Mouse (Mus musculus) intestine, postnatal 0 days (tissue): Measurements from ENCODE around the gene Tmem212. TPM values are rescaled to one million over a fixed set of nuclear protein-coding genes. Genes with fewer than 3 reads are reported as not detected.

ENCODE experiments used
- ATAC-seq: fragments of 200-750 bp; cut with Nextera tagmentation; 2 replicates; pipeline ENCODE4 v1.8.0; 2017; ENCODE audit warnings: mild to moderate bottlenecking, moderate TSS enrichment, moderate library complexity
- H3K27ac ChIP-seq: fragments of 300-500 bp; sonication (generic); 2 replicates; pipeline ENCODE4 v1.5.1; 2014; ENCODE audit warnings: mild to moderate bottlenecking, low read depth, low read length, moderate library complexity
- H3K27me3 ChIP-seq: fragments of 300-500 bp; sonication (generic); replicated peaks from 2 replicates; pipeline ENCODE4 v1.6.1; 2014; ENCODE audit warnings: low read length, mixed read lengths; ENCODE audit not compliant: control insufficient read depth, insufficient read depth
- H3K36me3 ChIP-seq: fragments of 300-500 bp; sonication (generic); 2 replicates; pipeline ENCODE4 v1.6.1; 2014; ENCODE audit warnings: mild to moderate bottlenecking, moderate library complexity; ENCODE audit not compliant: control insufficient read depth, insufficient read depth
- H3K4me1 ChIP-seq: fragments of 300-500 bp; sonication (generic); replicated peaks from 2 replicates; pipeline ENCODE4 v1.6.1; 2014; ENCODE audit warnings: antibody characterized with exemption, low read length, mixed read lengths; ENCODE audit not compliant: control insufficient read depth, insufficient read depth
- H3K4me2 ChIP-seq: fragments of 300-500 bp; sonication (generic); replicated peaks from 2 replicates; pipeline ENCODE4 v1.6.1; 2014; ENCODE audit warnings: low read depth, mild to moderate bottlenecking, moderate library complexity
- H3K4me3 ChIP-seq: fragments of 300-500 bp; sonication (generic); 2 replicates; pipeline ENCODE4 v1.5.1; 2014; ENCODE audit warnings: low read depth, low read length
- H3K9ac ChIP-seq: fragments of 300-500 bp; sonication (generic); 2 replicates; pipeline ENCODE4 v1.6.1; 2014; ENCODE audit warnings: mild to moderate bottlenecking, low read depth, low read length
- H3K9me3 ChIP-seq: fragments of 300-500 bp; sonication (generic); 2 replicates; pipeline ENCODE4 v1.6.1; 2016; ENCODE audit warnings: mixed run types; ENCODE audit not compliant: control insufficient read depth
- CTCF ChIP-seq: sonication (generic); IDR thresholded peaks from 2 replicates; pipeline ENCODE4 v1.5.1; 2016; ENCODE audit warnings: low read depth, mild to moderate bottlenecking, control low read depth, antibody characterized with exemption, moderate library complexity
- WGBS: fragments of 180-500 bp; shearing (Covaris S2); extraction: QIAGEN DNeasy Blood & Tissue Kit; methylation state at CpG from one replicate; pipeline ENCODE4 v1.1.7; 2014; 5-methylcytosine and 5-hydroxymethylcytosine counted together
- polyA plus RNA-seq: library from polyadenylated mRNA; unstranded; fragments of >200 nt; fragmentation: Nextera tagmentation; extraction: Ambion mirVana; gene quantifications from 2 replicates; pipeline ENCODE4 v1.2.1, GENCODE M21; 2015

Gene Tmem212
- polyA plus RNA-seq, 1 experiment from 2014 or later: 0.29 TPM

DNA sequence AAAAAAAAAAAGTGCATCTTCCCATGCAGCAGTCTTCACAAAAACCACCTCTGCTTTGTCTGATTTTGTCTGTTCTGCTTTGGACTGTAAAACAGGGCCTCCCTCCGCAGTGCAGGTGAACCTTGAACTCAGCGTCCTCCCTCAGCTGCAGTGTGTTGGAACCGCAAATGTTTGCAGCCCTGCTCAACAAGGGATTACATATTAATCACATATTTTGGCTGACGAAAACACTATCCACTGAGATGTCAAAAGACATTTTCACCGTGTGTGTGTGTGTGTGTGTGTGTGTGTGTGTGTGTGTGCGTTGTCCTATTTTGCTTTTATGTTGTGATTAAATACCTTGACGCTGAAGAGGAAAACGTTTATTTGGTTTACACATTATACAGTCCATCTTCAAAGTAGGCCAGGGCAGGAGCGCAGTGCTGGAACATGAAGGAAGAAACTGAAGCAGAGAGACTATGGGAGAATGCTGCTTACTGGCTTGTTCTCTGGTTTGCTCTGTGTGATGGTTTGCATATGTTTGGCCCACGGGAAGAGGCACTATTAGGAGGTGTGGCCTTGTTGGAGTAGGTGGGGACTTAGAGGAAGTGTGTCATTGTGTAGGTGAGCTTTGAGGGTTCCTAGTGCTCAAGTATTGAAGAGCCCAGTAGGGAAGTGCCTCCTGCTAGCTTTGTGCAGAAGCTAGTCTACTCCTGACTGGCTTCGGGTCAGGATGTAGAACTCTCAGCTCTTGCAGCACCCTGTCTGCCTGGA lies 25.3 kb upstream of the Tmem212 start:
- TF ChIP-seq CTCF: no peak
- Histone ChIP-seq H3K9me3 (0 out of 2 replicates have a peak, but pooled peaks cover 3% of the 10 kb centered on the region), H3K4me1 (no peaks in the 10 kb centered on the region), H3K4me2 (no peak overlapping the region), H3K27ac (no peak overlapping the region), H3K27me3 (no peaks in the 10 kb centered on the region), H3K9ac (no peak overlapping the region), H3K4me3 (no peak overlapping the region), H3K36me3 (no peaks in the 10 kb centered on the region)
- no peak for ATAC-seq
- WGBS: 71% methylated on average over 11 of the region's 11 CpGs

DNA sequence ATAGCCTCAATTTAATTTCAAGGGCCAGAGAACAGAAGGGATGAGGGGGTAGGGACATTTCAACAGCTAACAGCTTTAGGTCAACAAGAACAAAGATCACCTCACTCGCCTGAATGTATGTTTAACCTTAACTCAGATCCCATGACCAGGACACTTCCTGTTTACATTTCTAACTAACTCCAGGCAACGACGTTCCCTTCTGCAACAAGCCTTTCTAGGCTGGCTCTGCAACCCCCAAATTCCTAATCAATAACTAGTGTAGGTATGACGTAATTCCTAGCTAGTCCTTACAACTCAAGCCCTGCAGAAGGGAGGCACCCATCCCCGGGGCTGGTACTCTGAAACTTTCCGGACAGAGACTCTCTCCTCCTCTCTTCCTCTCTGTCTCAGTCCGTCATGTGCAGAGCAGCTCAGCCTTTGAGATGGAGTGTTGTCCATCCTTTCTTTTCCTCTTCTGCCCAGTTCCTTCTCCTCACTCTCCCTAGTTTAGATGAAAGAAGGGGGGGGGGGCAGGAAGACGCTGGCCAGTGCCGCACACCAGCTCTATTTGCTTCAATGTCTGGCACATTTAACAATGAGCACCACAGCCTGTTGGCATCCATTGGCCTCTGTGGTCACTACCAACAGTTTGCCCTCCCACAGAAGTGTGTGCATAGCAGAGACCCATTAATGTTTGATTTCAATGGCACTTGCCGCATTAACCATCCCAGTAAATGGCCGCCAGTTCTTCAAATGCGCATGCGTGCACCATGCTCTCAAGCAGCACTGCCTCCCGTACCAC lies 22.7 kb upstream of the Tmem212 start:
- 0 out of 2 replicates have a peak, but pooled peaks cover 3% of the 10 kb centered on the region for H3K9me3 ChIP-seq
- H3K4me2 ChIP-seq: no peak overlapping the region
- 75% methylated on average over 14 of the region's 14 CpGs for WGBS
- no peaks in the 10 kb centered on the region for H3K4me1 ChIP-seq
- H3K4me3 ChIP-seq: no peak overlapping the region
- no peak overlapping the region for H3K9ac ChIP-seq
- no peak for ATAC-seq
- no peak for TF ChIP-seq CTCF
- H3K36me3 ChIP-seq: no peaks in the 10 kb centered on the region
- H3K27ac ChIP-seq: no peak overlapping the region
- no peaks in the 10 kb centered on the region for H3K27me3 ChIP-seq

- TF ChIP-seq CTCF: no peak
- no peak overlapping the region for H3K4me3 ChIP-seq
- H3K36me3 ChIP-seq: no peaks in the 10 kb centered on the region
- no peak overlapping the region for H3K4me2 ChIP-seq
- no peak overlapping the region for H3K9ac ChIP-seq
- ATAC-seq: no peak
- 0 out of 2 replicates have a peak, but pooled peaks cover 3% of the 10 kb centered on the region for H3K9me3 ChIP-seq
- no peaks in the 10 kb centered on the region for H3K4me1 ChIP-seq
- H3K27ac ChIP-seq: no peak overlapping the region
- H3K27me3 ChIP-seq: no peaks in the 10 kb centered on the region
- 85% methylated on average over 3 of the region's 3 CpGs for WGBS
Measured at GRCm38 (mm10) chr3:27909016-27909415, 12.8 kb upstream of the Tmem212 start.

- Histone ChIP-seq H3K4me2 (no peak overlapping the region), H3K4me3 (no peak overlapping the region), H3K36me3 (no peaks in the 10 kb centered on the region), H3K9ac (no peak overlapping the region), H3K27me3 (no peaks in the 10 kb centered on the region), H3K27ac (no peak overlapping the region), H3K4me1 (no peaks in the 10 kb centered on the region), H3K9me3 (0 out of 2 replicates have a peak, but pooled peaks cover 3% of the 10 kb centered on the region)
- TF ChIP-seq CTCF: no peak
- WGBS: 65% methylated on average over 2 of the region's 2 CpGs
- no peak for ATAC-seq
Measured at GRCm38 (mm10) chr3:27908316-27908715, 12.1 kb upstream of the Tmem212 start.

- H3K27ac ChIP-seq: no peak overlapping the region
- no peaks in the 10 kb centered on the region for H3K27me3 ChIP-seq
- H3K36me3 ChIP-seq: no peaks in the 10 kb centered on the region
- ATAC-seq: no peak
- no peak for TF ChIP-seq CTCF
- no peak overlapping the region for H3K4me2 ChIP-seq
- no peaks in the 10 kb centered on the region for H3K4me1 ChIP-seq
- H3K4me3 ChIP-seq: no peak overlapping the region
- no peak overlapping the region for H3K9ac ChIP-seq
- H3K9me3 ChIP-seq: 0 out of 2 replicates have a peak, but pooled peaks cover 3% of the 10 kb centered on the region
- WGBS: 66% methylated on average over 2 of the region's 2 CpGs
Measured at GRCm38 (mm10) chr3:27907301-27907700, 11.1 kb upstream of the Tmem212 start.

DNA sequence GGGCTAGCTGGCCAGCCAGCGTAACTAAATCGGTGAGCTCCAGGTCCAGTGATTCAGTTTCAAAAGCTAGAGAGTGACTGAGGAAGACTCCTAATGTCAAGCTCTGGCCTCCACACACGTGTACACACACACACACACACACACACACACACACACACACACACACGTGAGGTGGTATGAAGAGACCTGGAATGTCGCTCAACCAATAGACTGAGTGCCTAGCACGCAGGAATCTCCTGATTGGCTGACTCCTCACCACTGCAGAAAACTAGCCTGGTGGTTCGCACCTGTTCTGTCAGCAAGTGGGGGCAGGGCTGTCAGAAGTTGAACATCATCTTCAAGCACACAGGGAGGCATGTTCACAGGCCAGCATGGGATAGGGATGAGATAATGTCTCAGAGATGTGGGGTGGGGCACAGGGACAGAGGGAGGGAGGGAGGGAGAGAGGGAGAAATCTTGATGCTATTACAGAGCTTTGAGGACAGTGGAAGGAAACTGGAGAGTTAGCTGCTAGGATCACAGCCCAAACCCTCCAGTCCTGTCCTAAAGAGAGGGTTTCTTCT lies 10.6 kb upstream of the Tmem212 start:
- Histone ChIP-seq H3K36me3 (no peaks in the 10 kb centered on the region), H3K9me3 (0 out of 2 replicates have a peak, but pooled peaks cover 3% of the 10 kb centered on the region), H3K27ac (no peak overlapping the region), H3K9ac (no peak overlapping the region), H3K27me3 (no peaks in the 10 kb centered on the region), H3K4me1 (no peaks in the 10 kb centered on the region), H3K4me2 (no peak overlapping the region), H3K4me3 (no peak overlapping the region)
- ATAC-seq: no peak
- 90% methylated on average over 7 of the region's 7 CpGs for WGBS
- TF ChIP-seq CTCF: no peak
